Mouse (Mus musculus): Measurements from ENCODE around the gene Arhgap30. TPM values are rescaled to one million over a fixed set of nuclear protein-coding genes. Genes with fewer than 3 reads are reported as not detected.

Gene Arhgap30
- 1.2 TPM in 2 replicates for polyA plus RNA-seq (2015; fragmentation: Nextera tagmentation; extraction: Ambion mirVana)

DNA sequence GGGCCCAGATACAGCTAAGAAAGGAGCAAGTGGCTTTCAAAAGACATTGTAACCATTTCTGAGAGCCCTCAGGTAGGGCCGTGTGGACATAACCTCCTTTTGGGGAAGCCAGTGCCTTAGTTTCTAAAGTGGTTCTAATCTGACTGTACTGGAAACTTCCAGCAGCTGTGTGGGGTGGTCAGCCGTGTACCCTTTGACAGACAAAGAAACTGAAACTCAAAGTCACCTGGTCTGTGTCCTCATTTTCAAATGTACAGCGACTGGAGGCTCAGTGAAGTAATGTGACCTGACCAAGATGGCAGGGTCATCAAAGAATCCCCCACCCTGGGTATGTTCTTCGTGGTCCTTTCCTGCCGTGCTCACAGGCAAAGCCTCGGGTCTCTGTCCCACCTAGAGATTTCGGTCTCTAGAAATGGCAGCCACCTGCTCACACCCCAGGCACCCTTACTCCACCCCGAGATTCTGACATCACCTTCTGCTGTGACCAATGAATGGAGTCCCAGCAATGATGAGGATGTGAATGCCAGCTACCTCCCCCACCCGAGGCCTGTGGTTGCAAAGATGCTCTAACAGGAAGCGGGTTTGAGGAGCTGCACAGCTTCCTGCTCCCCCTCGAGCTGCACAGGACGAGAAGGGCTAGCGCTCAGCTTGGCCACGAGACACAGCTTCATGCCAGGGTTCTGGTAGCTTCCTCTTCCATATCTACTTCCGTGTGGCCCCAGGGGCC lies at the start of gene Arhgap30:
TSS of gene Arhgap30 (plus strand) at position 579 of the 727 bp plus-strand sequence.
- Histone ChIP-seq H3K4me2 (no peak within 1 kb of the TSS), H3K27ac (replicated peaks) (no peak within 1 kb of the TSS), H3K9me3 (no peaks in the 10 kb centered on the region), H3K4me3 (no peak within 1 kb of the TSS), H3K36me3 (no peaks in the 10 kb centered on the region), H3K9ac (no peak within 1 kb of the TSS), H3K27me3 (0 out of 2 replicates have a peak, but pooled peaks cover under 1% of the 10 kb centered on the region), H3K4me1 (replicated peaks) (no peaks in the 10 kb centered on the region)
- no peak for ATAC-seq (ENCODE audit: low read depth)
- WGBS = 87% methylated on average over 15 of the region's 15 CpGs

DNA sequence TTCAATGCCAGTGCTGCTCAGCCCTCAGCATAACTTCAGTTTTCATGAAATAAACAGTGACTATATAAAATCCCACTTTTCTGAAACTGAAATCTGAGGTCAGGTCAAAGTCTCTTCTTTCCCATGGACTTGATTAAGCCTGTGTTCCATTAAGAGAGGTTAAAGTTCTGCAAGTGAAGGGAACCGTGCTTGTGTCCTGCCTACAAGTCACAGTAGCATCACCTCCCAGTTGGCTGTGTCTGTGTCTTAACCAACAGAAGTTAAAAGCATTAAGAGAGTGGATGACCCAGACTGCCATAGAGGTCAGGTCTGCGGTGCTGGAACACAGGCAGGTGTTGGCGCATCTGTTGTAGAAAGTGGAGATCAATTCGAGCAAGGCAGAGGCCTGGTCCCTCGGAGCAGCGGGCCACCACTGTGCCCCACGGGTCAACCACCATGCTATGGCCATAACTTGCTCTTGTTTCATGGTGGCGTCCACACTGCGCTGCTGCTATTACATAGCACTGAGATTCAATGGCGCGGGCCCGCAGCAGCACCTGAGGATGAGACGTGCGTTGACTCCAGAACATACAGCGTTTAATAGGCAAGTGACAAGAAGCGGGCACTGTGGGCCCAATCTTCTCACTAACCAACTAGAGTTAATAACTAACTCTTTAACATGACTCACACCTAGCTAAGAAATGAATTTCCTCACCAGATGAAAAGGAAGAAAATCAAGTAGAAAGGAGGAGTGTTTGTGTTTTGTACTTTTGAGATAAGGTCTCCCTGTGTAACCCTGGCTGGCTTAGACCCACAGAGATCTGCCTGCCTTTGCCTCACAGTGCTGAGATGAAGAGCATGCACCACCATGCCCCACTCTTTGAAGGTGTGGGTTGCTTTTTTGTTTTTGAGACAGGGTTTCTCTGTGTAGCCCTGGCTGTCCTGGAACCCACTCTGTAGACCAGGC lies 46.2 kb upstream of the Arhgap30 start:
- peaks cover 32% of the 10 kb centered on the region for H3K4me1 ChIP-seq (replicated peaks)
- H3K27ac ChIP-seq (replicated peaks) = no peak overlapping the region
- ATAC-seq (ENCODE audit: low read depth) = no peak
- no peaks in the 10 kb centered on the region for H3K27me3 ChIP-seq
- H3K4me3 ChIP-seq = no peak overlapping the region
- no peak overlapping the region for H3K9ac ChIP-seq
- WGBS = 93% methylated on average over 16 of the region's 16 CpGs
- H3K9me3 ChIP-seq = peaks cover 6% of the 10 kb centered on the region; the same call in 1 of the 2 replicates
- no peak overlapping the region for H3K4me2 ChIP-seq
- H3K36me3 ChIP-seq = peaks cover 60% of the 10 kb centered on the region

DNA sequence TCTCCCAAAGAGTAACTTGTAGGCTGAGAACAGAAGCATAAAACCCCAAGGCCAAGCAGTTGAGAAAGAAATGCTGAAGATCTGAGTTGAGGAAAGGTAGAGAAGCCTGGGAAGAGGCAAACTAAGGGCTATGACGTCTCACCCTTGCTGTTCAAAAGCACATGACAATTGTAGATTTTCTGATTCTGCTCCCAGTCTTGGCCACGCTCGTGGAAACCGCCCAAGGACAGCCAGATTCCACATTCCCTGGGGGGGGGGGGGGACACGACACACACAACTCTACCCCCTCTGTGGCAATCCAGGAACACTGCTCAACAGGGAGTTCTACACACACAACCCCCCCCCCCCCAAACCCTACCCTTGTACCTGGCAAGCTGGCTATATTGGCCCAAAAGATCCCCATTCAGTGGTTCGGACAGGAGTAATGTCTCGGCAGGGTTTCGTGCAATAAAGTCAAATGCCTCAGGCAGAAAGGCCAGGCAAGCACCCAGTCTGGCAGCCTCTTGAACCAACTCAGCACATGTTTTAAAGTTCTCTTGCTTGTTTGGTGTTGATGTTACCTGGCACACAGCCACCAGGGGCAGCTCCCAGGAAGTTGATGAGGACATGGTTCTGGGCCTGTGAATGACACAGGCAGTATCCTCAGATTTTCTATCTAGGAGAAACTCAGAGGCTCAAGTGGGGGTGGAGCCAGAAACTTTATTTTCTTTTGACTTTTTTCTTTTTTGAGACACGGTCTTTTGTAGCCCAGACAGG lies 44.7 kb upstream of the Arhgap30 start:
- H3K9me3 ChIP-seq = peaks cover 6% of the 10 kb centered on the region; the same call in 1 of the 2 replicates
- H3K4me1 ChIP-seq (replicated peaks) = peaks cover 46% of the 10 kb centered on the region
- peaks cover 44% of the 10 kb centered on the region for H3K36me3 ChIP-seq
- H3K27me3 ChIP-seq = no peaks in the 10 kb centered on the region
- WGBS = 77% methylated on average over 9 of the region's 9 CpGs
- H3K4me3 ChIP-seq = peak overlapping the region; percentile 92
- ATAC-seq (ENCODE audit: low read depth) = no peak
- H3K27ac ChIP-seq (replicated peaks) = no peak overlapping the region
- 0 out of 2 replicates have a peak overlapping the region, but pooled peaks have one; percentile 9 for H3K9ac ChIP-seq
- H3K4me2 ChIP-seq = peak overlapping the region; percentile 88

DNA sequence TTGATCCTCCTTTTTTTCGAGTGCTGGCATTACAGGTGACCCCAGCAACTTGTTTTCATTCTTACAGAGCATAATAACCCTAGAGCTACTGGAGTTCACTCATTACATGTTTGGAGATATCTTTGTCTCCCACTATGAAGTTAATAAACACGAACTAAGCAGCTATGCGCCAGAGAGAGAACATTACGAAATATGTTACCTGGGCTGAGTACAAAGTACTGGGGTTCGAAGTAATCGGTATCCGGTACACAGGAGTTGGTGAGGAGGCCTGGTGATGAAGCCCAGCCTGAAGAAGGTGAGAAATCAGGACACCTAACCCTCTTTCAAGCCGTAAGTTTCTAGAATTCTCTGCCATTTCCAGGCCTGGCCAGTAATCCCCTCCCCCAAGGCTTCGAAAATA lies 44.0 kb upstream of the Arhgap30 start:
- Histone ChIP-seq H3K9me3 (peaks cover 6% of the 10 kb centered on the region; the same call in 1 of the 2 replicates), H3K4me2 (peak overlapping the region; percentile 88), H3K36me3 (peaks cover 38% of the 10 kb centered on the region), H3K9ac (peak overlapping the region; percentile 88), H3K27ac (replicated peaks) (no peak overlapping the region), H3K27me3 (no peaks in the 10 kb centered on the region), H3K4me1 (replicated peaks) (peaks cover 47% of the 10 kb centered on the region), H3K4me3 (peak overlapping the region; percentile 92)
- 79% methylated on average over 9 of the region's 9 CpGs for WGBS
- no peak for ATAC-seq (ENCODE audit: low read depth)

DNA sequence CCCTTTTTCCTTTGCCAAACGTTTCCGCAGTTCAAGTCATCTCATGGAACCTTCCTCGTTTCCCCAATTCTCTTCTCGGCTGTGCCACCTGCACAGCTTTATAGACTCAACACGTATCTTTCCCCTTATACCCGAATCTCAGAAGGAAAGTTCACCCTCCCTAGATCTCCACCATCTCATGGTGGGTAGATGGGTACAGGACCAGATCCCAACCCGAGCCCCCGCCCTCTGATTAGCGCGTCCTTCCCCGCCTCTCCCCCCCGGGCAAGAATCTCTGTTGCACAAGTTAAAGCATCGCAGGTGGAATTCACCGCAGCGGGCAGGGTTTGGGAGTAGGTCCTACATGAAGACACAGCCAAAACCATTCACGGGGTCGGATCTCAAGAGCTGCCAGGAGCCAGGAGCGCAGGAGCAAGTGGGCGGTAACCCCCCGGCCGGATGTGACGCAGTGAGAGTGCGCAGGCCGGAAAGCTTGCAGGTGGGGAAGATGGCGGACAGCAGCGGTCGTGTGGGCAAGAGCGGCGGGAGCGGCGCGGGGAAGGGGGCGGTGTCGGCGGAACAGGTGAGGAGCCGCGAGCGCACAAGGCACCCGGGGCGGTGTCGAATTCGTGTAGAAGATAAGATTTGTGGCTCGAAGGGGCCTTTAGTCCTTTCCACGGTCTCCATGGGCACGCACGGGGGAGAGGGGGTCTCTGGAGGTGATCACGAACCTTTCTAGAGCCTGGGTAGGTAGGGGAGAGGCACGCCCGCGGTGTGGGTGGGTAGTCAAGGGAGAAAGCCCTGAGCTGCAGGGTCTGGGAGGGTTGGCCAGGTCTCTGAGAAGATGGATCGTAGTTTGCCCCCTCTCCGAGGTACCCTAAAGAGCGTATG lies 43.3 kb upstream of the Arhgap30 start, which contains the start of the genes Nit1 and Pfdn2:
TSS of gene Nit1 (minus strand) at position 422 of the 870 bp plus-strand sequence.
TSS of gene Pfdn2 (plus strand) at position 446 of the 870 bp plus-strand sequence.
- WGBS = 2% methylated on average over 52 of the region's 53 CpGs
- peaks cover 31% of the 10 kb centered on the region for H3K36me3 ChIP-seq
- H3K4me1 ChIP-seq (replicated peaks) = peaks cover 47% of the 10 kb centered on the region
- peak within 1 kb of the TSS; percentile 88 for H3K9ac ChIP-seq
- H3K27me3 ChIP-seq = no peaks in the 10 kb centered on the region
- peak; percentile 95 for ATAC-seq (ENCODE audit: low read depth)
- peak within 1 kb of the TSS; percentile 92 for H3K4me3 ChIP-seq
- peak within 1 kb of the TSS; percentile 88 for H3K4me2 ChIP-seq
- H3K9me3 ChIP-seq = peaks cover 6% of the 10 kb centered on the region; the same call in 1 of the 2 replicates
- H3K27ac ChIP-seq (replicated peaks) = peak within 1 kb of the TSS; percentile 71

DNA sequence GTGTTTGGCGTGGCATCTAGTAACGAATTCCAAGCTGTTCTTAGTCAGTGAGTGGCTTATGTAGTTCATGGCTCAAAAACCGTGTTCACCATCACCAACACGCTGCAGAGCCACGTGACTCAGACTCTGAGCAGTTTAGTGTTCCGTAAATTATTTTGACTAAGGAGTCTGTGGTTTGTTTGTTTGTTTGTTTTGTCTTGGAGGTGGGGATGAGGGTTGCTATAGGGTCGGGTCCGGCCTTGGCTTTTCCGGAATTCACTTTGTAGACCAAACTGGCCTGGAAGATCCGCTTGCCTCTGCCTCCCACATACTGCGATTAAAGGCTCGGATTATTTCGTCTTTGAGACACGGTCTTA lies 42.7 kb upstream of the Arhgap30 start:
- ATAC-seq (ENCODE audit: low read depth) = no peak
- H3K4me1 ChIP-seq (replicated peaks) = peaks cover 47% of the 10 kb centered on the region
- peaks cover 25% of the 10 kb centered on the region for H3K36me3 ChIP-seq
- peak overlapping the region; percentile 71; the same call in 1 of the 2 replicates for H3K27ac ChIP-seq (replicated peaks)
- peak overlapping the region; percentile 88 for H3K9ac ChIP-seq
- H3K4me3 ChIP-seq = peak overlapping the region; percentile 92
- 0% methylated on average over 14 of the region's 14 CpGs for WGBS
- H3K9me3 ChIP-seq = peaks cover 6% of the 10 kb centered on the region; the same call in 1 of the 2 replicates
- peak overlapping the region; percentile 88 for H3K4me2 ChIP-seq
- H3K27me3 ChIP-seq = no peaks in the 10 kb centered on the region

DNA sequence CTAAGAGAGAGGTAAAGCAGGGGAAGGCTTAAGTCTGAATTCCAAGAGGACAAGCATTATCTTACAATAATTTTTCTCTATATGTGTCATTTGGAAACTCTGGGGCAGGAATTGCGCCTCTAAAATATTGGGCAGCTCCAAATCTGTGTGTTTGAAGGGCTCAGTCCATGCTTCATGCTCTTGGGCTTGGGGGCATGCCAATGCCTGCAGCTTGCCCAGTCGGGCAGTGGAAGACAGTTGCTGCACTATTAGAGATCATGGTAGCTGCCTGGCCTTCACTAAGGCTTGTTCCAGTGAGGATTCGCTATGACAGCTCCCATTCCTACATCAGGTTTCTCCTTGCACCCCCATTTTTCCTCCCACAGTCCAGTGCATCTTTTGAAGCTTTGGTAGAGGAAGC lies 40.1 kb upstream of the Arhgap30 start:
- no peak overlapping the region for H3K27ac ChIP-seq (replicated peaks)
- no peak for ATAC-seq (ENCODE audit: low read depth)

DNA sequence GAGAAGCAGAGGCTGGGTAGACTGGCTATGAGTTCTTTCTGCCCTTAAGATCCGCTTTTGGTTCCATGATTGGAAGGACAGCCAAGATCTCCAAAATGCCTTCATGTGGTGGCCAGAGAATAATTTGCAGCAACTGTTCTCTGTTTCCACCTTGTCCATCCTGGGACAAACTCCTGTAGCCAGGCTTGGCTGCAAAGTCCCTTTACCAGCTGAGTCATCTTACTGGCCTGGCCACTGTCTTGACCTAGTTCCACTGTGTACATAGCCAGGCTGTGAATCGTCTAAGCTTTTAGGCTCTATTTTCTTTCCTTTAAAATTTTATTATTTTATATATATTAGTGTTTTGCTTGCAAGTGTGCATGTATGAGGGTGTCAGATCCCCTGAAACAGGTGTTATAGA lies 39.5 kb upstream of the Arhgap30 start:
- peaks cover 6% of the 10 kb centered on the region; the same call in 1 of the 2 replicates for H3K9me3 ChIP-seq
- H3K9ac ChIP-seq = no peak overlapping the region
- H3K27me3 ChIP-seq = no peaks in the 10 kb centered on the region
- no peak for ATAC-seq (ENCODE audit: low read depth)
- H3K36me3 ChIP-seq = no peaks in the 10 kb centered on the region
- H3K27ac ChIP-seq (replicated peaks) = no peak overlapping the region
- peaks cover 40% of the 10 kb centered on the region for H3K4me1 ChIP-seq (replicated peaks)
- 96% methylated on average over 2 of the region's 2 CpGs for WGBS
- no peak overlapping the region for H3K4me3 ChIP-seq
- no peak overlapping the region for H3K4me2 ChIP-seq

More for the DNA sequence above, 40.1 kb upstream of the Arhgap30 start:
- 95% methylated on average over 3 of the region's 3 CpGs for WGBS
- H3K4me3 ChIP-seq = no peak overlapping the region
- no peaks in the 10 kb centered on the region for H3K27me3 ChIP-seq
- H3K4me1 ChIP-seq (replicated peaks) = peaks cover 45% of the 10 kb centered on the region
- peaks cover 6% of the 10 kb centered on the region; the same call in 1 of the 2 replicates for H3K9me3 ChIP-seq
- H3K9ac ChIP-seq = no peak overlapping the region
- H3K36me3 ChIP-seq = no peaks in the 10 kb centered on the region
- no peak overlapping the region for H3K4me2 ChIP-seq

DNA sequence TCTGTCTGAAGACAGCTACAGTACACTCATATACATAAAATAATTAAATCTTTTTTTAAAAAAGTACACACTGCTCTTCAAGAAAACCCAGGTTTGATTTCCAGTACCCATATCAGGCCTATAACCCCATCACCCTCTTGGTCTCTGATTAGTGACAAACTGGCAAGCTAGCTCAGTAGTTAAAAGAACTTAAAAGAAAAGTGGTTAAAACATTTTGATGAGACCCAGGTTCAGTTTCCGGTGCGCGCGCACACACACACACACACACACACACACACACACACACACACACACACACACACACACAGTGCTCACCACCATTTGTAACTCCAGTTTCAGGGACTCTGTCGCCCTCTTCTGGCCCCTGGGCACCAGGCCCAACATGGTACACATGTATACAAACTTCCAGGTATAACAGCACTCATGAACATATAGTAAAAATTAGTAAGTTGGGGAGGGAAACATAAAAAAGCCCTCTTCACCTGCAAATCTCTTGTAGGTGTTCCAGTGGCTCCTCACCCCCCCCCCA lies 32.9 kb upstream of the Arhgap30 start:
- H3K4me3 ChIP-seq = no peak overlapping the region
- 80% methylated on average over 5 of the region's 5 CpGs for WGBS
- no peak overlapping the region for H3K4me2 ChIP-seq
- H3K27me3 ChIP-seq = no peaks in the 10 kb centered on the region
- H3K27ac ChIP-seq (replicated peaks) = no peak overlapping the region
- ATAC-seq (ENCODE audit: low read depth) = no peak
- peaks cover 26% of the 10 kb centered on the region for H3K36me3 ChIP-seq
- no peak overlapping the region for H3K9ac ChIP-seq
- H3K9me3 ChIP-seq = 0 out of 2 replicates have a peak, but pooled peaks cover 3% of the 10 kb centered on the region
- peaks cover 11% of the 10 kb centered on the region for H3K4me1 ChIP-seq (replicated peaks)

DNA sequence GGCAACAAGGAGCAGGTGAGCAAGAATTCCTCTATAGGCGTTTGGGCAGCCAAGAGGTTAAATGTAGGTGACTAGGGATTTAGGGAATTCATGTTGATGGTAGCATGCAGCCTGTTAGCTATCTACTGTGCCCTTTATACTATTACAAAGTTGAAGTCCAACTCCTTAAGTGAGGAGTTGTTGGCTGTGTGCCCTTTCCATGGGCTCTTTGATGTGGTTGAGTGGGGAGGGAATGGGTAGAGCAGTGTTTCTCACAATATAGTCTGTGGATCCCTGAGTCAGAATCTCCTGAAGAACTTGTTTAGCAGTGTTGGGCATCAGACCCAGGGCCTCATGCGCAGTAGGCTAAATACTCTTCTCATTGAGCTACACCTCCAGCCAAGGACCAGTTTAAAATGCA lies 31.9 kb upstream of the Arhgap30 start:
- no peak for ATAC-seq (ENCODE audit: low read depth)
- Histone ChIP-seq H3K4me3 (no peak overlapping the region), H3K9me3 (0 out of 2 replicates have a peak, but pooled peaks cover 3% of the 10 kb centered on the region), H3K9ac (no peak overlapping the region), H3K27me3 (no peaks in the 10 kb centered on the region), H3K4me2 (no peak overlapping the region), H3K36me3 (peaks cover 26% of the 10 kb centered on the region), H3K4me1 (replicated peaks) (peaks cover 17% of the 10 kb centered on the region), H3K27ac (replicated peaks) (no peak overlapping the region)
- 91% methylated on average over 2 of the region's 2 CpGs for whole genome bisulfite sequencing
